Mouse (Mus musculus) right cerebral cortex, postnatal 25 days (tissue): Measurements from ENCODE around the gene Fgfr2.

Experiments used
- DNase-seq: peaks from one replicate; pipeline ENCODE4 v3.0.0; 2022

Fgfr2 gene

GRCm38 (mm10) chr7:131978609-131979008, 1144.5 kb downstream of the Fgfr2 start:
- no peak for DNase-seq

DNA sequence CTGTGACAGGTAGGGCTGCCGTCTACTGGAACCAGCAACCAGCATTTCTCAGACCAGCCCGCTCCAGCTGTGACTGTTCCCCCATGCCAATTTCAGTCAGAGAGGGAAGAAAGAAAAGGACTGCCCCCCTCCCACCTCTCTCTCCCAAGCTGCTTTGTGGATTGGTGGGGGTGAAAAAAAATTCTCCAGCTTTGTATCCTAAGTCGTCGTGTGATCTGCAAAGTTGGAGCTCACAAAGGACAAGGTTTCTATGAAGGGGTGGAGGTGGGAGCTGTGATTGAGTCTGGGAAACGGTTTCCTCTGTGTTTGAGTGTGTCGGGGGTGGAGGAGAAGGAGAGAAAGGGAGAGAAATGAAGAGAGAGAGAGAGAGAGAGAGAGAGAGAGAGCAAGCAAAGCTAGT, 1147.3 kb downstream of the Fgfr2 start:
- DNase-seq = no peak

DNA sequence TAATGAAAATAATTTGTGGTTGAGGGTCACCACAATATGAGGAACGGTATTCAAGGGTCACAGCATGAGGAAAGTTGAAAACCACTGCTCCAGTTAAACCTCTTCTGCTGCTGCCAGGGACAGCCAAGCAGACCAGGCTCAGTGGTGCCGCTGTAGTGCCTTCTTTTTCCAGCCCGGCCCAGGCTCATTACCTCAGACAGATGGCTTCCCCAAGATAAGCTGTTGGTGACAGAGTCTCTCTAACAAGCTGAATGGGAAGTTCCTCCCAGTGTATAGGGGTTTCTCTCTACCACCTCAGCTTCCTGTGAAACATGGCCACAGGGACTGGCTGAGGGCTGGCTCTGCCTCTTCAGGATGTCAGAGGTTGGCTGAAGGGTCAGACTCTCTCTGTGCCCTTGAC, 1152.9 kb downstream of the Fgfr2 start:
- DNase-seq = no peak

DNA sequence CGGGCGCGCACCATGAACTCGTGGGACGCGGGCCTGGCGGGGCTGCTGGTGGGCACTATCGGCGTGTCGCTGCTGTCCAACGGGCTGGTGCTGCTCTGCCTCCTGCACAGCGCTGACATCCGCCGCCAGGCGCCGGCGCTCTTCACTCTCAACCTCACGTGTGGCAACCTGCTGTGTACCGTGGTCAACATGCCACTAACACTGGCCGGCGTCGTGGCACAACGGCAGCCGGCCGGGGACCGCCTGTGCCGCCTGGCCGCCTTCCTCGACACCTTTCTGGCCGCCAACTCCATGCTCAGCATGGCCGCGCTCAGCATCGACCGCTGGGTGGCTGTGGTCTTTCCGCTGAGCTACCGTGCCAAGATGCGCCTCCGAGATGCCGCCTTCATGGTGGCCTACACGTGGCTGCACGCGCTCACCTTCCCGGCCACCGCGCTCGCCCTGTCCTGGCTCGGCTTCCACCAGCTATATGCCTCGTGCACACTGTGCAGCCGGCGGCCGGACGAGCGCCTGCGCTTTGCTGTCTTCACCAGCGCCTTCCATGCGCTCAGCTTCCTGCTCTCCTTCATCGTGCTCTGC, 1156.1 kb downstream of the Fgfr2 start:
- DNase-seq = peak; percentile 64

DNA sequence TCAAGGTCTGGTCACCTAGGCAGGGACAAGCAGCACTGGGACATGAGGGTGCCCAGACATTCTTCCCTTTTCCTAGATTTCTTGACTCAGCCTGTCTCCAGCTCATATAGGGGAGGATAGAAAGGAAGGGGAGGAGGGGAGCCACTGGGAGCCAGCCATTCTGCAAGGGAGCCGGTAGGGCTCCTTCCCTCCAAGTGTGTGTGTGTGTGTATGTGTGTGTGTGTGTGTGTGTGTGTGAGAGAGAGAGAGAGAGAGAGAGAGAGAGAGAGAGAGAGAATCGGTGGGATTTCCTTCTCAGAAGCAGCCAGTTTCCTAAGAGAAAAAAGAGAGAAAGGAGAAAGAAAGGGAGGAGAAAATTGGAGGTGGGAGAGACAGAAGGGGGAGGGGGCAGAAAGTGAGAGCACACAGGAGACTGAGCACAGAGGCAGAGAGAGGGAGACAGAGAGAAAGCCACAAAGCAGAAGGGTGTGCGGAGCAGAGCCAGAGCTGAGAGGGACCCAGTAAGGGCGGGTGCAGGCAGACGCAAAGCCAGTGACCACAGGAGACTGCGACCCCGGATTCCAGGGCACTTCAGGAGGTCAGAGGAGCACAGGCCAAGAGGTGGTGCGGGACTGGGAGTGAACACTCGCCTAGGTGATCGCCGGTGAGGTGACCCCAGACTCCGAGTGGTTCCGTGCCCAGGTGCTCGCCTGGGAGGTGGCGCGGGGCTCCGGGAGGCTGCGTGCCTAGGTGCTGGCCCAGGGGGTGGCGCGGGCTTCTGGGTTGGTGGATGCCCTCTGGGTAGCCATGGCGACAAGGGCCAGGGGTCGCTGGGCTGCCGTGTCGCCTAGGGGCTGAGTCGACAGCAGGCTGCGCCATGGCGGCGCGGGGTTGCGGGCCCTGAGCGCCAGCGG, 1156.9 kb downstream of the Fgfr2 start, which contains the start of gene Gpr26:
Gpr26 (plus strand) TSS at position 438 of the 893 bp plus-strand sequence.
- DNase-seq = peak; percentile 62

- no peak for DNase-seq
Measured at GRCm38 (mm10) chr7:131960551-131960950, 1162.6 kb downstream of the Fgfr2 start.

DNA sequence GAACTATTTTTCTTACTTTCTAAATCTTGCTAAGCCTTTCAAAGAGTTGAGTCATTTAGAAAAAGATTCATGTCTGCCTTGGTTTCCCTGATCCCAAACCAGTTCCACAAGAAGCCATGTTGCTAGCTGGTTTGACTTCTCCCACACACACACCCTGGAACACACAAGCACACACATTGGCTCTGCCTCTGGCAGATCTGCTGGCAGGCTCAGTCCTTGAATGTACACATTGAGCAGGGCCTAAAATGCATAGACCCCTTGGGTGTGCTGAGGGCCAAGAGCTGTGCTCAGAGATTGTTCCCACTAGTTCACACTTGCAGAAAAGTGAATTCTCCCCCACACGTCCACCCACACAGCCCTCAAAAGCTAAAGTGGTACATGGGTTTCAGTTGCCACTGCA, 1164.4 kb downstream of the Fgfr2 start:
- no peak for DNase-seq

GRCm38 (mm10) chr7:131953402-131953801, 1169.7 kb downstream of the Fgfr2 start:
- DNase-seq = no peak

- DNase-seq = no peak
Measured at GRCm38 (mm10) chr7:131951131-131951530, 1172.0 kb downstream of the Fgfr2 start.

DNA sequence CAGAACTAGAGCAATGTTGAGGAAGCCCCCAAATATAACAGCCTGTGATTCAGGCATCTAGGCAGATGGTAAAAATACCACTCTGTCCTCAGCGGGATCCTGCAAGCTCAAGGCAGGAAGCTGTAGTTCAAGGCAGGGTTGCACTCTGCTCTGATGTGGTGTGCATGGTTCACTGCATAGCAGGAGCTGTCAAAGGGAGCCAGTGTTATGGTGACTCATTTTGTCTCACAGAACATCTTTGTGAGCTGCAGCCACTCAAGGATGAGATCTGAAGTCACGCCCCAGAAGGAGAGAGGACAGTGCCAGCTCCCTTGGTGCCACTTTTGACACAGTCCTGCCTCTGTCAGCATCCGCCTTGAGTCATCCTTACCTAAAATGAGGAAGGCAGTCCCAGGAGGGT, 1185.5 kb downstream of the Fgfr2 start:
- no peak for DNase-seq

- DNase-seq = no peak
Measured at GRCm38 (mm10) chr7:131927288-131928050, 1195.7 kb downstream of the Fgfr2 start.

GRCm38 (mm10) chr7:131917384-131917783, 1205.8 kb downstream of the Fgfr2 start:
- DNase-seq = no peak

DNA sequence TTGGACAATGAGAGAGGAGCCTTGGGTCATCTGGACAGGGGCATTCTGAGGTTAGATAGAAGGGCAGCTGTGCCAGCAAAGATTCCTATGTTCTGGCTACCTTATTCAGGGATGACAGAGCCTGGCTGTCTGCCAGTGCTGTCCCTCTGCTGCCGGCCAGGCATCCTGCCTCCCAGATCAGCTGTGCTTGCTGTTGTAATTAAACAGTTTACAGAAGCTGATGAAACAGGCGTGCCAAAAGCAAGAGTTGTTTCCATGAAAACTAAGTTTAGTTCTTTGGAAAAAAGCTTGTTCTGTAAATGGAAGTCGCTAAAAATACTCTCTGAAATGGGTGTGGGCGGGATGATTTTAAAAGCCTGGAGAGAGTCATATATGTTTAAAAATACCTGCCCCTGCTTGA, 1213.5 kb downstream of the Fgfr2 start:
- peak; percentile 33 for DNase-seq

DNA sequence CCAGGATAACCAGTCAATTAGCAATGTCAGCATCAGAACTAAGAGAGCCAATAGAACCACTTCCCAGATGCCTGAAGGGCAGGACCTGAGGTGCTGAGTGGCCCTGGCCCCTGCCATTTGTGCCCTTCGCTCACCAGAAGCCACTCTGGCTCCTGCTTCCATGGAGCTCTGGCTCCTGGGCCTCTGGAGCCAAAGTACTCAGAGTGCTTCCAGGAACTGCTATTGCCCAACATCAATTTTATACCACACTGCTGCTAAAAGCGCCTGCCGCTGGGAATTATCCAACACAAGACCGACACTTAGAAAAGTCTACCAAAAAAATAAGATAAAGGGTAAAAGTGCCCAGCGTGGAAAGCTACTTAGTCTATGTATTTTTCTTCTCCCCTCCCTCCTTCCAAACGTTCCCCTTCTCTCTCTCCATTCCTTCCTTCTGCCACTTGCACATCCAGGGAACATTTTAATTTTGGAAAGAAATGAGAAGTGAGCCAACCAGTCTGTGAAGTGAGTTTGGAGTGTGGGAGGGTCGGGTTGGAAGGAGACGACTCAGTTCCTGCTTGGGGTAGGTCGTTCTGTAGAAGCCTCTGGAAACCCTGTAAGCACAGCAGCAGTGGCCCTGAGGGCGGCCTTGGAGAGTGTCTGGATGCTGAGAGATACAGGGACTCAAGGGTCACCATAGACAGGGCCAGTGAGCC, 1216.5 kb downstream of the Fgfr2 start:
- peak; percentile 11 for DNase-seq

- DNase-seq = peak; percentile 70
Measured at GRCm38 (mm10) chr7:131899356-131899755, 1223.8 kb downstream of the Fgfr2 start.

DNA sequence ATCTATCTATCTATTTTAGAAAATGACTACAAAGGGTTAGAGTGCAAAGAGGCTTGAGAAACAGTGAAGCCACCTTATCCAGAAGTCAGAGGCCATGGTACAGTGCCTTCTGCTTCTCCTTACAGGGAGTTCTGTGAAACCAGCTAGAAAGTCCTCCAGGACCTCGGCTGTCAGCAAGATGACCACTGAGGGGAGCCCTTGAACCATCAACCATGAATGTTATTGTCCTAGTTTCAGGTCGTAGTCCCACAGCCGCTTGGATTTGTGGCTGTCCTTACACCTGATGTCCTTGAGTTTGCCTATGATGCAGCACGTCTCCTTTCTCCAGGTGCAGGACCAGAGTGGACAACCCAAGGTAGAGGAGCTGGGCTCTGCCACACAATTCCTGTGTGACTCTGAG, 1225.9 kb downstream of the Fgfr2 start:
- no peak for DNase-seq

- no peak for DNase-seq
Measured at GRCm38 (mm10) chr7:131882824-131883223, 1240.3 kb downstream of the Fgfr2 start.

- peak; percentile 68 for DNase-seq
Measured at GRCm38 (mm10) chr7:131881876-131882615, 1241.1 kb downstream of the Fgfr2 start.

GRCm38 (mm10) chr7:131880150-131880549, 1243.0 kb downstream of the Fgfr2 start:
- no peak for DNase-seq

DNA sequence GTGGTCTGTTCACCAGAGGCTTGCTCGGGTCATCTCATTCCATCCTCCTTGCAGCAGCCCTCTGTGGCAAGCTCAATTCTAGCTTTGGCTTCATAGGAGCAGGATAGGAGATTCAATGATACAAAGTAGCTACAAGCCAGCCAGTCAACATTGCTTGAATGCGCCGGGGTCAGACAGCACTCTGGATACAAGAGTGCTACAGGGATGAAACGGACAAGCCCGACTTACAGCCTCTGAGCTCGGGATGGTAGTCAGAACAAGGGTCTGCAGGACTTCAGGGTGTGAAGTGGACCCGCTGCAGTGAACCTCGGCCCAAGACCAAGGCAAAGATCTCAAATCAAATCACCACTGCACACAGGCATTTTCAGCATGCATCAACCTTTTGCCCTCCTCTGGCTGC, 1244.3 kb downstream of the Fgfr2 start:
- no peak for DNase-seq

- DNase-seq = no peak
Measured at GRCm38 (mm10) chr7:131861157-131861556, 1262.0 kb downstream of the Fgfr2 start.

- DNase-seq = no peak
Measured at GRCm38 (mm10) chr7:131855641-131856040, 1267.5 kb downstream of the Fgfr2 start.
